Mouse (Mus musculus) liver, embryonic 14.5 days (tissue): Measurements from ENCODE around the gene Ncor1.

ENCODE experiments used
- CTCF ChIP-seq: IDR thresholded peaks from 2 replicates; pipeline ENCODE4 v1.5.1; 2016; ENCODE audit warnings: antibody characterized with exemption, low read depth, control low read depth
- EP300 ChIP-seq: IDR thresholded peaks from 2 replicates; pipeline ENCODE4 v1.6.1; 2016; ENCODE audit warnings: antibody characterized with exemption, low read depth

- TF ChIP-seq CTCF (no peak), EP300 (no peak)
Observed at GRCm38 (mm10) chr11:62470451-62470850, 12.1 kb upstream of the Ncor1 start.
